Mouse (Mus musculus) megakaryocyte, adult 5-6 weeks (primary cell): ENCODE measurements around the gene Gm28845. TPM values are rescaled to one million over a fixed set of nuclear protein-coding genes. Genes with fewer than 3 reads are reported as not detected.
"Not testable (repeated sequence)": the region's sequence is repeated elsewhere in the genome, so short reads cannot be mapped to it uniquely, and the experiment has no call there.

Source experiments
- ATAC-seq: 2 replicates; pipeline ENCODE4 v1.8.0; 2016; ENCODE audit warnings: mild to moderate bottlenecking, inconsistent platforms; ENCODE audit not compliant: poor library complexity, severe bottlenecking
- total RNA-seq, 2 experiments: library from RNA; stranded (forward) in 1 of 2; stranded (reverse) in 1 of 2; fragments of 153-499, 151-499 nt in 1 of 2; fragments of 221-1000, 200-1000 nt in 1 of 2; gene quantifications; 2 replicates each; pipeline versions ENCODE4 v1.2.3 to v1.2.4; 2015 to 2017

The Gm28845 gene
- total RNA-seq, 2 experiments from 2014 or later: not detected

- ATAC-seq: no peak
These were observed 10.2 kb downstream of the Gm28845 start for GRCm38 (mm10) chr1:65109196-65109595.

GRCm38 (mm10) chr1:65107654-65108279 lies 11.6 kb downstream of the Gm28845 start:
- ATAC-seq: peak; percentile 71

GRCm38 (mm10) chr1:65103273-65103672 lies 16.1 kb downstream of the Gm28845 start, which contains the start of gene Cryga:
Cryga (minus strand) TSS chr1:65103373.
- no peak for ATAC-seq

- ATAC-seq: peak; percentile 56
These were observed 22.4 kb downstream of the Gm28845 start for GRCm38 (mm10) chr1:65096953-65097352.

- ATAC-seq: no peak
These were observed 27.8 kb downstream of the Gm28845 start for GRCm38 (mm10) chr1:65091566-65091965.

- peak; percentile 85 for ATAC-seq
These were observed 29.0 kb downstream of the Gm28845 start for GRCm38 (mm10) chr1:65090370-65090769.

GRCm38 (mm10) chr1:65088567-65089356 lies 30.6 kb downstream of the Gm28845 start:
- ATAC-seq: peak; percentile 81

- ATAC-seq: no peak
These were observed 37.2 kb downstream of the Gm28845 start, which contains the start of gene Crygb for GRCm38 (mm10) chr1:65082188-65082587. Crygb (minus strand) TSS chr1:65082288.

- no peak for ATAC-seq
These were observed 43.8 kb downstream of the Gm28845 start for GRCm38 (mm10) chr1:65075607-65076006.

GRCm38 (mm10) chr1:65073589-65073988 lies 45.8 kb downstream of the Gm28845 start, which contains the start of gene Crygc:
Crygc (minus strand) TSS chr1:65073689.
- no peak for ATAC-seq

GRCm38 (mm10) chr1:65067842-65068241 lies 51.5 kb downstream of the Gm28845 start:
- no peak for ATAC-seq

- ATAC-seq: no peak
These were observed 55.2 kb downstream of the Gm28845 start for GRCm38 (mm10) chr1:65064201-65064600.

- ATAC-seq: no peak
These were observed 56.0 kb downstream of the Gm28845 start, which contains the start of gene Crygd for GRCm38 (mm10) chr1:65063352-65063751. Crygd (minus strand) TSS chr1:65063452.

GRCm38 (mm10) chr1:65052140-65052539 lies 67.2 kb downstream of the Gm28845 start:
- ATAC-seq: no peak

- no peak for ATAC-seq
These were observed 67.7 kb downstream of the Gm28845 start for GRCm38 (mm10) chr1:65051696-65052095.

GRCm38 (mm10) chr1:65050952-65051351 lies 68.4 kb downstream of the Gm28845 start, which contains the start of gene Cryge:
Cryge (minus strand) TSS chr1:65051149.
- not testable (repeated sequence) for ATAC-seq

Other genes with a start within 250 kb of the Gm28845 start
- gene Plekhm3, start 162.7 kb downstream of the Gm28845 start, total RNA-seq (2015): 38.5 and 40.6 TPM in 2 replicates
- 26.4 and 39.1 TPM in 2 replicates for gene Plekhm3, start 162.7 kb downstream of the Gm28845 start, total RNA-seq (2017)
- not detected in 2 replicates for gene Akr1cl, start 86.8 kb downstream of the Gm28845 start, total RNA-seq (2015)
- gene Akr1cl, start 86.8 kb downstream of the Gm28845 start, total RNA-seq (2017): not detected in 2 replicates
- not detected in 2 replicates for gene Cryge, start 68.4 kb downstream of the Gm28845 start, total RNA-seq (2015)
- gene Cryge, start 68.4 kb downstream of the Gm28845 start, total RNA-seq (2017): not detected in 2 replicates
- gene Crygd, start 56.1 kb downstream of the Gm28845 start, total RNA-seq (2015): not detected in 2 replicates
- not detected in 2 replicates for gene Crygd, start 56.1 kb downstream of the Gm28845 start, total RNA-seq (2017)
- gene Crygc, start 45.9 kb downstream of the Gm28845 start, total RNA-seq (2015): not detected in 2 replicates
- gene Crygc, start 45.9 kb downstream of the Gm28845 start, total RNA-seq (2017): not detected in 2 replicates
- not detected in 2 replicates for gene Crygb, start 37.3 kb downstream of the Gm28845 start, total RNA-seq (2015)
- not detected in 2 replicates for gene Crygb, start 37.3 kb downstream of the Gm28845 start, total RNA-seq (2017)
- gene Cryga, start 16.2 kb downstream of the Gm28845 start, total RNA-seq (2015): not detected in 2 replicates
- not detected in 2 replicates for gene Cryga, start 16.2 kb downstream of the Gm28845 start, total RNA-seq (2017)
- 0.39 and 1.1 TPM in 2 replicates for gene D630023F18Rik, start 3.7 kb upstream of the Gm28845 start, total RNA-seq (2015)
- gene D630023F18Rik, start 3.7 kb upstream of the Gm28845 start, total RNA-seq (2017): 0.73 and 1.5 TPM in 2 replicates
- gene Idh1, start 66.9 kb upstream of the Gm28845 start, total RNA-seq (2015): 196 and 202 TPM in 2 replicates
- gene Idh1, start 66.9 kb upstream of the Gm28845 start, total RNA-seq (2017): 354 and 378 TPM in 2 replicates
- 30.0 and 31.5 TPM in 2 replicates for gene Pikfyve, start 67.1 kb upstream of the Gm28845 start, total RNA-seq (2015)
- gene Pikfyve, start 67.1 kb upstream of the Gm28845 start, total RNA-seq (2017): 40.2 and 46.2 TPM in 2 replicates
- not detected in 2 replicates for gene Pth2r, start 162.5 kb upstream of the Gm28845 start, total RNA-seq (2015)
- not detected in 2 replicates for gene Pth2r, start 162.5 kb upstream of the Gm28845 start, total RNA-seq (2017)